Mouse (Mus musculus) MEL (cell line): ENCODE data around the gene Slc35e3.

ENCODE experiments used
- BHLHE40 ChIP-seq: IDR thresholded peaks from 2 replicates; pipeline ENCODE4 v1.6.1; 2012; ENCODE audit warnings: low read depth, mild to moderate bottlenecking, inconsistent platforms, low read length, improper control_type of control experiment, borderline replicate concordance
- CTCF ChIP-seq, 3 experiments: IDR thresholded peaks in 2 of 3; conservative IDR thresholded peaks in 1 of 3; 2 replicates each; pipeline ENCODE4 v1.5.1; 2011 to 2012; ENCODE audit warnings: low read length in 3 of 3, low read depth in 2 of 3, mild to moderate bottlenecking in 2 of 3, improper control_type of control experiment in 1 of 3, inconsistent platforms in 1 of 3, mixed read lengths in 1 of 3, moderate library complexity in 1 of 3; ENCODE audit not compliant: control insufficient read depth in 1 of 3, insufficient read depth in 1 of 3, poor library complexity in 1 of 3, severe bottlenecking in 1 of 3
- GATA1 ChIP-seq: IDR thresholded peaks from 2 replicates; pipeline ENCODE4 v1.6.1; 2011; ENCODE audit warnings: low read depth, low read length, improper control_type of control experiment
- HCFC1 ChIP-seq: IDR thresholded peaks from 2 replicates; pipeline ENCODE4 v1.6.1; 2012; ENCODE audit warnings: low read depth, mild to moderate bottlenecking, inconsistent platforms, low read length, improper control_type of control experiment, moderate library complexity
- KAT2A ChIP-seq: conservative IDR thresholded peaks from 2 replicates; pipeline ENCODE4 v1.6.1; 2012; ENCODE audit warnings: low read depth, low read length, improper control_type of control experiment, inconsistent platforms
- MAFK ChIP-seq: IDR thresholded peaks from 2 replicates; pipeline ENCODE4 v1.6.1; 2011; ENCODE audit warnings: low read depth, mild to moderate bottlenecking, low read length, improper control_type of control experiment, borderline replicate concordance
- MYB ChIP-seq: IDR thresholded peaks from 2 replicates; pipeline ENCODE4 v1.6.1; 2011; ENCODE audit warnings: mild to moderate bottlenecking, low read depth, low read length, improper control_type of control experiment
- MYC ChIP-seq: IDR thresholded peaks from 2 replicates; pipeline ENCODE4 v1.6.1; 2011; ENCODE audit warnings: low read depth, mild to moderate bottlenecking, low read length, improper control_type of control experiment, moderate library complexity
- POLR2A ChIP-seq, 2 experiments: IDR thresholded peaks; 2 replicates each; pipeline ENCODE4 v1.6.1; 2011 to 2012; ENCODE audit warnings: low read length in 2 of 2, mild to moderate bottlenecking in 2 of 2, control low read depth in 1 of 2, improper control_type of control experiment in 1 of 2, low read depth in 1 of 2, moderate library complexity in 1 of 2; ENCODE audit not compliant: control insufficient read depth in 1 of 2, insufficient read depth in 1 of 2, poor library complexity in 1 of 2
- POLR2AphosphoS5 ChIP-seq: IDR thresholded peaks from 2 replicates; pipeline ENCODE4 v1.6.1; 2012; ENCODE audit warnings: low read depth, borderline replicate concordance, mild to moderate bottlenecking, inconsistent platforms, low read length, moderate library complexity, mixed read lengths
- RAD21 ChIP-seq: IDR thresholded peaks from 2 replicates; pipeline ENCODE4 v1.6.1; 2011; ENCODE audit warnings: mild to moderate bottlenecking, low read depth, low read length, improper control_type of control experiment
- RCOR1 ChIP-seq: IDR thresholded peaks from 2 replicates; pipeline ENCODE4 v1.6.1; 2012; ENCODE audit warnings: low read depth, mild to moderate bottlenecking, inconsistent platforms, low read length, improper control_type of control experiment
- TAL1 ChIP-seq: IDR thresholded peaks from 2 replicates; pipeline ENCODE4 v1.6.1; 2012; ENCODE audit warnings: mild to moderate bottlenecking, inconsistent platforms, low read length, moderate library complexity, mixed read lengths
- UBTF ChIP-seq: IDR thresholded peaks from 2 replicates; pipeline ENCODE4 v1.6.1; 2012; ENCODE audit warnings: low read depth, mild to moderate bottlenecking, inconsistent platforms, low read length, improper control_type of control experiment, moderate library complexity, borderline replicate concordance; ENCODE audit not compliant: insufficient read depth

DNA sequence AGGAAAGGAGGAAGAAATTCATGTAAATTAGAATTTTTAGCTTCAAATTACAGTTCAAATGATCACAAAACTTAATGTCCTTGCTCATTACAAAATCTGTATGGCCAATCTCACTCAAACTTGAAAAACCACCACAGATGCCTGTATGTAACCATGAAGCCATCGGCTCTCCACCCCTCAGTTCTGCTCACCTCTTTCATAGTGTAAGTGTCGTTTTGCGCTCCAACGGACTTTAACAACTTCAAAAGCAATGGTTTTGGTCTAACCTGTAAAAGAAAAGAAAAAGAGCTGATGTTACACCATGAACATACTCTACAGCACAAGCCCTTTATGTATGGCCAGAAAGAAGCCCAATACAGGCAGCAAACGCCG, 41.2 kb downstream of the Slc35e3 start:
- TF ChIP-seq POLR2A (IDR thresholded peaks at IDR 0.05; ENCODE audit: control insufficient read depth in 1 of 2, insufficient read depth in 1 of 2, low read depth in 1 of 2, low read length in 2 of 2, poor library complexity in 1 of 2) (no peak), HCFC1 (no peak), CTCF (IDR thresholded peaks at IDR 0.05 in 2 of 3, conservative IDR thresholded peaks at IDR 0.05 in 1 of 3; ENCODE audit: control insufficient read depth in 1 of 3, insufficient read depth in 1 of 3, low read depth in 2 of 3, low read length in 3 of 3, poor library complexity in 1 of 3, severe bottlenecking in 1 of 3) (no peak), TAL1 (no peak), MYB (no peak), BHLHE40 (no peak), RAD21 (no peak), MAFK (no peak), GATA1 (no peak), MYC (no peak), RCOR1 (no peak), POLR2AphosphoS5 (no peak), UBTF (no peak), KAT2A (no peak)
